Mouse (Mus musculus) liver, adult 2 months (tissue): ENCODE measurements at regions not wholly inside any gene's neighbourhood (a gene's known extent, or its start where the extent isn't known, plus 50 kb on each side); places are given as distances from the start of the nearest gene placed in this dataset.

Experiments used
- DNase-seq: peaks from one replicate; pipeline ENCODE4 v3.0.0-alpha.2; 2011; ENCODE audit warnings: low read depth, low spot score; ENCODE audit errors: extremely low read depth
- H3K27ac ChIP-seq: fragments of 200-500 bp; replicated peaks from 2 replicates; pipeline ENCODE4 v1.5.1; 2012; ENCODE audit warnings: low read depth, mild to moderate bottlenecking, control low read depth, inconsistent platforms, low read length; ENCODE audit not compliant: insufficient read depth
- H3K27me3 ChIP-seq: fragments of 200-500 bp; 2 replicates; pipeline ENCODE4 v1.6.1; 2012; ENCODE audit warnings: mild to moderate bottlenecking, moderate library complexity, low read length, inconsistent platforms; ENCODE audit not compliant: control insufficient read depth, insufficient read depth
- H3K36me3 ChIP-seq: fragments of 200-500 bp; 2 replicates; pipeline ENCODE4 v1.6.1; 2012; ENCODE audit warnings: low read length, inconsistent platforms; ENCODE audit not compliant: control insufficient read depth, insufficient read depth
- H3K4me1 ChIP-seq: fragments of 200-500 bp; 2 replicates; pipeline ENCODE4 v1.6.1; 2011; ENCODE audit warnings: low read length; ENCODE audit not compliant: control insufficient read depth, insufficient read depth
- H3K4me3 ChIP-seq: fragments of 200-500 bp; 2 replicates; pipeline ENCODE4 v1.5.1; 2011; ENCODE audit warnings: low read depth, mild to moderate bottlenecking, control low read depth, low read length, moderate library complexity; ENCODE audit not compliant: insufficient read depth
- H3K79me2 ChIP-seq: fragments of 200-500 bp; 2 replicates; pipeline ENCODE4 v1.6.1; 2012; ENCODE audit warnings: inconsistent platforms, mild to moderate bottlenecking, low read length, moderate library complexity; ENCODE audit not compliant: control insufficient read depth, insufficient read depth
- H3K9ac ChIP-seq: fragments of 200-500 bp; 2 replicates; pipeline ENCODE4 v1.6.1; 2012; ENCODE audit warnings: low read depth, mild to moderate bottlenecking, control low read depth, inconsistent platforms, low read length
- CTCF ChIP-seq: fragments of 200-500 bp; IDR thresholded peaks from 2 replicates; pipeline ENCODE4 v1.5.1; 2011; ENCODE audit warnings: low read depth, low read length, control low read depth
- POLR2A ChIP-seq: fragments of 200-500 bp; IDR thresholded peaks from 2 replicates; pipeline ENCODE4 v1.6.1; 2011; ENCODE audit warnings: low read length, control low read depth; ENCODE audit not compliant: insufficient read depth; ENCODE audit errors: extremely low read depth
- WGBS: fragments of 180-500 bp; shearing (Covaris S2); methylation state at CpG from one replicate; pipeline ENCODE4 v1.1.7; 2018; 5-methylcytosine and 5-hydroxymethylcytosine counted together

DNA sequence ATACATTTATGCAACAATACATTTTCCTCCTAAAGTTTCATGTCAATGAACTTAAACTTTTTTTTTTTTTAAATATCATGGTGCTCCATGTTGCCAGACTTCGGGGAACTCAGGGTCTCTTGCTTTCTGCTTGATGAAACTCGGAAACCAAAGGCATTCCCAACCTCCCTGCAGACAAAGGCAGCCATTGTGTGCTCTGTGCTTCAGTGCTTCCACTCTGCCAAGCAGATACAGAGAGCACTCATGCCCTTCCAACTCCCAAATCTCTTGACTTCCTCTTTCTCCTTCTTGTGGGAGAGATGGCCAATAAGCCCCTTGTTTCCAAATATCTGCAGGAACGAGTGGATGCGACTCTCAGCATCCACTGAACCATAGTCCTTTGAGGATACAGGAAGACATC lies 94.0 kb upstream of the Klf3 start:
- TF ChIP-seq CTCF (no peak), POLR2A (no peak)
- no peak for DNase-seq
- Histone ChIP-seq H3K36me3 (no peaks in the 10 kb centered on the region), H3K27me3 (no peaks in the 10 kb centered on the region), H3K27ac (no peak overlapping the region), H3K4me3 (no peak overlapping the region), H3K79me2 (no peaks in the 10 kb centered on the region), H3K4me1 (peaks cover 8% of the 10 kb centered on the region), H3K9ac (no peak overlapping the region)
- WGBS = 87% methylated on average over 4 of the region's 4 CpGs

DNA sequence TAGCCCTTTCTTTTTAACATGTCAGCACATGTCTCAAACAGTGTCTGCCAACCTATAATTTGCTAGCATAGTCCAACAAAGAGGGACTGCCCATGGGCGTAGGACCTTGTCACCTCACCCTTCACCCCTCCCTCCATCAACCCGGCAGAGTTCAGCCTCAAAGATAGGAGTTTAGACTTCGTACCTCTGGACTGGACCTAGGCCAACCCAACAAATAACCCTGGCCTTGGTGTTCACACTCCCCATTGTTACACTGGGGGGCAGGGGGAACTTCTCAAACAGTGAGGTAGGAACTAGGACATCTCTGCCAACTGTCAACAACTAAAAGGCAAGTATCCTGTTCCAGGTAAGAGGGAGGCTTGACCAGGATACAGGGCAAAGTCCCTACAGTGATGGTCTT lies 93.0 kb upstream of the Klf3 start:
- TF ChIP-seq CTCF (no peak), POLR2A (no peak)
- no peak overlapping the region for H3K4me3 ChIP-seq
- 0 out of 2 replicates have a peak overlapping the region, but pooled peaks have one; percentile 37 for H3K27ac ChIP-seq
- peaks cover 8% of the 10 kb centered on the region for H3K4me1 ChIP-seq
- H3K27me3 ChIP-seq = no peaks in the 10 kb centered on the region
- no peaks in the 10 kb centered on the region for H3K79me2 ChIP-seq
- peak; percentile 90 for DNase-seq
- no peak overlapping the region for H3K9ac ChIP-seq
- WGBS = 20% methylated on average over 3 of the region's 3 CpGs
- no peaks in the 10 kb centered on the region for H3K36me3 ChIP-seq

DNA sequence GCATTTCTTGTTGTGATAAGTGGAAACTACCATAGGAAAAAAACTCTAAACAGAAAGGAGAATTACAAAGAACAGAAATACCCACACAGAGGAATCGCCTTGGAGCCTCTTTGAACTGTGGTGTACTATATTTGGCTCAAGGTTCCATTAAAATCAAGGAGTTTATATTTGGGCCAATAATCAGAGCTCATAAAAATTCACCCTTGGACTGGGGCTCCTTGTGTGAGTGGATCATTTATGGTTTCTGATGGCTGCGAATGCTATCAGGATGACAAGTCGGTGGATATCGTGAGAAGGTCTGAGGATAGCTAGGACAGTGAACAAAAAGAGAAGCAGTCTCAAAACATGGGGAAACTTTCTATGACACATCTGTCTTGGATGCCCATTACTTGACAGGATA lies 92.2 kb upstream of the Klf3 start:
- no peak for TF ChIP-seq POLR2A
- TF ChIP-seq CTCF = no peak
- 94% methylated on average over 4 of the region's 4 CpGs for WGBS
- no peak overlapping the region for H3K27ac ChIP-seq
- H3K9ac ChIP-seq = no peak overlapping the region
- no peak for DNase-seq
- no peak overlapping the region for H3K4me3 ChIP-seq
- H3K4me1 ChIP-seq = peaks cover 8% of the 10 kb centered on the region
- no peaks in the 10 kb centered on the region for H3K36me3 ChIP-seq
- no peaks in the 10 kb centered on the region for H3K79me2 ChIP-seq
- H3K27me3 ChIP-seq = no peaks in the 10 kb centered on the region

DNA sequence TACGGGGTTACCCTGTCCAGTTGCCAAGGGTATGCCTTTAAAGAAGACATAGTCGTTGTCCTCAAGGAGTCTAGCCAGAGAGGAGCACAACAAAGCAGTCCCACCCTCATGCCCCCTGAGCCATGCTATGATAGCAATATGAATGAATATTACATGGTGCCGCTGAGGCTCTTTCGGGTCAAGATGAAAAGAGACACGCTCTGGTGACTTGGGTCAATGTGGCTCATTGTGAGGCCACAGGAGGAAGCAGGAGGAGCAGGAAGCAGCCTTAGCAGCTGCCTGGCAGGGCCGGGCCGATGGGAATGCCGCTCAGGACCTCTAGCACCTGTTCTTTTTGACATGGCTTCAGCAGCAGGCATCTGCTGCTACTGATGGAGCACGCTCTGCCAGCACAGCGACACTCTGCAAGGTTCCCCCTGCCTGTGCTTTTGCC lies 89.0 kb upstream of the Klf3 start:
- H3K27ac ChIP-seq = no peak overlapping the region
- H3K36me3 ChIP-seq = no peaks in the 10 kb centered on the region
- H3K79me2 ChIP-seq = no peaks in the 10 kb centered on the region
- H3K4me1 ChIP-seq = peaks cover 3% of the 10 kb centered on the region
- H3K9ac ChIP-seq = no peak overlapping the region
- WGBS = 88% methylated on average over 10 of the region's 10 CpGs
- H3K27me3 ChIP-seq = no peaks in the 10 kb centered on the region
- no peak for TF ChIP-seq CTCF
- TF ChIP-seq POLR2A = no peak
- no peak for DNase-seq
- no peak overlapping the region for H3K4me3 ChIP-seq

DNA sequence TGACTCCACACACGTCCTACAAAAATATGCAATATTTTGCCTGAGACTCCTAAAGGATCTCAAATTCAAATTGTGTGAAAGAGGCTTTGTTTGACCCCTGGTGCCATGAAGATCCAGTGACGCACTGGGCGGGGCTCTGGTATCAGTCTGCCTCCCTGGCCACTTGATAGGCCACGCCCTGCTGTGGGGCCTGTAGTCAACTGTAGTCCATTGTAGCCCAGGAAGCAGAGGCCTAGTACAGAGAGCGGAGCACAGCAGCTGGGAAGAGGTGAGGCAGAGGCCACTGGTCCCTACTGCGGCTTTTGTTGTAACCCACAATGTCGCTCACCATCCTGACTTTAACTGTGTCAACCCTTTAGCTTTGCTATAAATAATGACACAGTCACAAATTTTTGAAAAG lies 88.5 kb upstream of the Klf3 start:
- Histone ChIP-seq H3K4me3 (no peak overlapping the region), H3K27ac (no peak overlapping the region), H3K79me2 (no peaks in the 10 kb centered on the region), H3K27me3 (no peaks in the 10 kb centered on the region), H3K4me1 (peaks cover 3% of the 10 kb centered on the region), H3K9ac (no peak overlapping the region), H3K36me3 (no peaks in the 10 kb centered on the region)
- 95% methylated on average over 7 of the region's 7 CpGs for WGBS
- TF ChIP-seq POLR2A (no peak), CTCF (no peak)
- DNase-seq = no peak

DNA sequence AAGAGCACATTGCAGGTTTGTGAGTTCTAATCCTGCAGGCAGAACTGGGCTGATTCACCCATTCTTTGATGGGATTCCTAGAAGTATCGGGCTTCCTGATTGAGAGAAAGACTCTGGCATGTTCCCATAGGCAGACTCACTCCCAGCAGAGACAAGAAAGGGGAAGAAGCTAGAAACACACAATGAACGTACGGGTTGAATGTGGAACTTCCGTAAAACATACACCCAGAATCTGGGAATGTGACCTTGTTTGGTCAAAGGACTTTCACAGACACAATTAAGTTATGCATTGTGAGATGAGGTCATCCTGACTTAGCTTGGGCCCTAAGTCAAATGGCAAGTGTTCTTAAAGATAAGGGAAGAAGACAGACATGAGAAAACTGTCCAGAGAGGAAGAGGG lies 86.6 kb upstream of the Klf3 start:
- DNase-seq = peak; percentile 33
- TF ChIP-seq CTCF = no peak
- no peak for TF ChIP-seq POLR2A
- 78% methylated on average over 4 of the region's 4 CpGs for WGBS
- H3K4me1 ChIP-seq = no peaks in the 10 kb centered on the region
- H3K4me3 ChIP-seq = no peak overlapping the region
- H3K9ac ChIP-seq = no peak overlapping the region
- H3K27me3 ChIP-seq = no peaks in the 10 kb centered on the region
- no peaks in the 10 kb centered on the region for H3K79me2 ChIP-seq
- no peak overlapping the region for H3K27ac ChIP-seq
- H3K36me3 ChIP-seq = no peaks in the 10 kb centered on the region
